In the genomic region with DNA sequence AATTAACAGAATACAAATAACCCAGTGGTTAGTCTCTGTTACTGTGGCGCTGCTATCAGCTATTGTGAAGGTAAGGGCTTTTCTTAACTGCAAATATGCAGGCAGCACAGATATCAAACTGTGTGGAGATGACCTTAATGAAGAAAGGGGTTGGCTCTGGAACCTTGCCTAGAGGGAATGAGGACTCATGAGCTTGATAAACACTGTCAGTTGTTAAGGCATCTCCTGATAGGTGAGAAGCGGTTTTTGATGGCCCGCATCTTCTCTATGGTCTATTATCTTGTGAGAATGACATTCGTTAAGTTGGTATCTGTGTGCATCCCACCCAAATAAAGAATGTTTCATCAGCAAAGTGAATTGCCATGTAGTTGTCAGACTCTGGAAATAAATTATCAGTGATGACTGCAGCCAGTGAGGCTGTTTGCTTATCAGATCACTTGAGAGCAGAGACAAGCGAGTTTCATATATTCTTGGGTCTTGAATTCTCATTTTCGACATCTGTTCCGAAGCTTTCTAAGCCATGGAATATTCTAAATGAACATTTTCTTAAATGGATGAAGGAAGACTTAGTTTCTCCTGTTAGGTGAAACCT, we compare ENCODE assay signal across 15 mouse cellular contexts. TPM values are rescaled to one million over a fixed set of nuclear protein-coding genes. Genes with fewer than 3 reads are reported as not detected.
A peak's percentile ranks its signal among the peaks of the same experiment; 100 is the strongest.
DNase-seq lines count a peak whose midpoint lies in the region; ATAC-seq and TF ChIP-seq lines count a peak whose summit lies in the region.
"Had no signal": no experiment of that assay in that cellular context is flagged by ENCODE, and none has a peak within 500 bp of the region (broad histone marks: within the 10 kb centered on the region; RNA-seq: fewer than 3 reads in every experiment).

No protein-coding gene starts in this region.

- H3K4me1 ChIP-seq in forebrain, embryonic 16.5 days (replicated peaks; ENCODE audit: control insufficient read depth, insufficient read depth, low read length): peaks cover 19% of the 10 kb centered on the region
- peaks cover 23% of the 10 kb centered on the region for H3K4me1 ChIP-seq in forebrain, embryonic 12.5 days
- H3K4me1 ChIP-seq in MEL (ENCODE audit: control insufficient read depth in 1 of 2, insufficient read depth in 2 of 2, low read length in 2 of 2): peaks cover 37 to 49% of the 10 kb centered on the region in 2 experiments
- H3K4me1 ChIP-seq in liver, embryonic 15.5 days (replicated peaks): peaks cover 16% of the 10 kb centered on the region

- no peak for TF ChIP-seq CTCF in layer of hippocampus, adult 2 months (conservative IDR thresholded peaks at IDR 0.05)
- TF ChIP-seq CTCF in MEL (IDR thresholded peaks at IDR 0.05 in 2 of 3, conservative IDR thresholded peaks at IDR 0.05 in 1 of 3; ENCODE audit: control insufficient read depth in 1 of 3, insufficient read depth in 1 of 3, low read depth in 2 of 3, low read length in 3 of 3, poor library complexity in 1 of 3, severe bottlenecking in 1 of 3): no peak

- no peak overlapping the region for H3K4me2 ChIP-seq in forebrain, embryonic 16.5 days (ENCODE audit: low read length)
- no peak overlapping the region for H3K4me2 ChIP-seq in forebrain, embryonic 12.5 days
- no peak overlapping the region for H3K4me2 ChIP-seq in liver, embryonic 15.5 days
- H3K4me2 ChIP-seq: limb, embryonic 13.5 days; midbrain, embryonic 12.5 days had no signal

- H3K9me3 ChIP-seq in forebrain, embryonic 16.5 days (ENCODE audit: control insufficient read depth, low read length): no peaks in the 10 kb centered on the region
- no peaks in the 10 kb centered on the region for H3K9me3 ChIP-seq in forebrain, embryonic 12.5 days
- H3K9me3 ChIP-seq in MEL (replicated peaks; ENCODE audit: insufficient read depth, low read length): no peaks in the 10 kb centered on the region
- no peaks in the 10 kb centered on the region for H3K9me3 ChIP-seq in liver, embryonic 15.5 days (replicated peaks)
- H3K9me3 ChIP-seq: limb, embryonic 13.5 days; midbrain, embryonic 12.5 days had no signal

- no peaks in the 10 kb centered on the region for H3K27me3 ChIP-seq in forebrain, embryonic 16.5 days (replicated peaks; ENCODE audit: control insufficient read depth, insufficient read depth, low read length)
- no peaks in the 10 kb centered on the region for H3K27me3 ChIP-seq in forebrain, embryonic 12.5 days
- no peaks in the 10 kb centered on the region for H3K27me3 ChIP-seq in MEL (ENCODE audit: control insufficient read depth in 1 of 2, insufficient read depth in 2 of 2, low read length in 2 of 2)
- H3K27me3 ChIP-seq in liver, embryonic 15.5 days: no peaks in the 10 kb centered on the region
- H3K27me3 ChIP-seq: limb, embryonic 13.5 days had no signal

- H3K79me2 ChIP-seq in MEL (ENCODE audit: control insufficient read depth, insufficient read depth, low read length, poor library complexity): peaks cover 46% of the 10 kb centered on the region

- no peak; the same call in 1 of the 2 replicates for TF ChIP-seq RAD21 in MEL (IDR thresholded peaks at IDR 0.05; ENCODE audit: low read depth, low read length)

- peak overlapping the region; percentile 41 for H3K27ac ChIP-seq in forebrain, embryonic 16.5 days (ENCODE audit: low read length)
- no peak overlapping the region for H3K27ac ChIP-seq in forebrain, embryonic 12.5 days
- peak overlapping the region; percentile 48; the same call in 1 of the 2 replicates for H3K27ac ChIP-seq in layer of hippocampus, adult 2 months
- H3K27ac ChIP-seq in MEL (ENCODE audit: control insufficient read depth, low read depth, low read length): peak overlapping the region; percentile 95
- H3K27ac ChIP-seq in liver, embryonic 15.5 days (replicated peaks): no peak overlapping the region
- H3K27ac ChIP-seq: limb, embryonic 13.5 days; midbrain, embryonic 12.5 days had no signal

- DNase-seq in layer of hippocampus, adult 2 months (ENCODE audit: low spot score in 2 of 2): no peak
- DNase-seq in layer of hippocampus, adult 18-20 months (ENCODE audit: low spot score in 2 of 2): no peak
- peak; percentile 97 for DNase-seq in MEL (ENCODE audit: low read depth, low spot score)
- DNase-seq: B cell, adult 2 months; cerebellum, adult 8-10 months; gastrocnemius, postnatal 14 days; thymus, postnatal 36 days had no signal

- 58% methylated on average over 7 of the region's 7 CpGs for WGBS in forebrain, embryonic 16.5 days
- WGBS in forebrain, embryonic 12.5 days: 80% methylated on average over 7 of the region's 7 CpGs
- 47% methylated on average over 7 of the region's 7 CpGs for WGBS in liver, embryonic 15.5 days (ENCODE audit: insufficient replicate concordance)

- no peak overlapping the region for H3K4me3 ChIP-seq in forebrain, embryonic 16.5 days (replicated peaks; ENCODE audit: low read length)
- H3K4me3 ChIP-seq in forebrain, embryonic 12.5 days (replicated peaks): no peak overlapping the region
- H3K4me3 ChIP-seq in layer of hippocampus, adult 2 months: no peak overlapping the region
- peak overlapping the region in 1 of 2 experiments; percentile 39; a peak in 2 of 4 replicates for H3K4me3 ChIP-seq in MEL (ENCODE audit: control insufficient read depth in 1 of 2, insufficient read depth in 1 of 2, low read depth in 2 of 2, low read length in 2 of 2)
- H3K4me3 ChIP-seq in liver, embryonic 15.5 days (replicated peaks): no peak overlapping the region
- H3K4me3 ChIP-seq: limb, embryonic 13.5 days; midbrain, embryonic 12.5 days had no signal

- no peak overlapping the region for H3K9ac ChIP-seq in forebrain, embryonic 16.5 days (replicated peaks; ENCODE audit: low read depth, low read length)
- no peak overlapping the region for H3K9ac ChIP-seq in forebrain, embryonic 12.5 days
- H3K9ac ChIP-seq in MEL (ENCODE audit: control insufficient read depth, low read depth, low read length, poor library complexity, severe bottlenecking): peak overlapping the region; percentile 40; the same call in 1 of the 2 replicates
- H3K9ac ChIP-seq in liver, embryonic 15.5 days: no peak overlapping the region
- H3K9ac ChIP-seq: limb, embryonic 13.5 days; midbrain, embryonic 12.5 days had no signal

- peak; percentile 99 to 100 for TF ChIP-seq EP300 in MEL (IDR thresholded peaks at IDR 0.05; ENCODE audit: low read depth in 1 of 2, low read length in 2 of 2)

- TF ChIP-seq POLR2A in MEL (IDR thresholded peaks at IDR 0.05; ENCODE audit: control insufficient read depth in 1 of 2, insufficient read depth in 1 of 2, low read depth in 1 of 2, low read length in 2 of 2, poor library complexity in 1 of 2): peak in 1 of 2 experiments; percentile 13; a peak in 1 of 4 replicates

- ATAC-seq in forebrain, embryonic 16.5 days: no peak
- ATAC-seq in forebrain, embryonic 12.5 days (ENCODE audit: low FRiP score): no peak
- peak; percentile 76 for ATAC-seq in liver, embryonic 15.5 days (ENCODE audit: insufficient read depth)
- no peak for ATAC-seq in inflammation-experienced regulatory T-cells, adult 6 months

- H3K36me3 ChIP-seq in forebrain, embryonic 16.5 days (ENCODE audit: control insufficient read depth, insufficient read depth): no peaks in the 10 kb centered on the region
- peaks cover 3% of the 10 kb centered on the region; the same call in 1 of the 2 replicates for H3K36me3 ChIP-seq in forebrain, embryonic 12.5 days (replicated peaks)
- H3K36me3 ChIP-seq in MEL (ENCODE audit: control insufficient read depth in 1 of 2, insufficient read depth in 2 of 2, low read length in 2 of 2): peaks cover 33 to 76% of the 10 kb centered on the region in 2 experiments
- H3K36me3 ChIP-seq in liver, embryonic 15.5 days (replicated peaks): no peaks in the 10 kb centered on the region
- H3K36me3 ChIP-seq: midbrain, embryonic 12.5 days had no signal

TF ChIP-seq in MEL, 35 proteins besides CTCF, POLR2A, EP300 and RAD21 (continues in another document):
- TF ChIP-seq GABPA (IDR thresholded peaks at IDR 0.05; ENCODE audit: low read depth, low read length) (no peak), ZKSCAN1 (IDR thresholded peaks at IDR 0.05; ENCODE audit: low read depth, low read length) (no peak), MAFK (IDR thresholded peaks at IDR 0.05; ENCODE audit: borderline replicate concordance, low read depth, low read length) (peak; percentile 88), USF2 (IDR thresholded peaks at IDR 0.05; ENCODE audit: borderline replicate concordance in 1 of 2, insufficient read depth in 1 of 2, low read depth in 1 of 2, low read length in 2 of 2) (no peak), UBTF (IDR thresholded peaks at IDR 0.05; ENCODE audit: borderline replicate concordance, insufficient read depth, low read depth, low read length) (no peak), USF1 (IDR thresholded peaks at IDR 0.05; ENCODE audit: low read depth, low read length) (no peak), ETS1 (IDR thresholded peaks at IDR 0.05; ENCODE audit: low read depth, low read length) (peak; percentile 99), SMC3 (IDR thresholded peaks at IDR 0.05; ENCODE audit: low read depth, low read length) (no peak), NELFE (IDR thresholded peaks at IDR 0.05; ENCODE audit: low read depth, low read length) (no peak), ZMIZ1 (IDR thresholded peaks at IDR 0.05; ENCODE audit: low read depth, low read length) (no peak; the same call in none of the 2 replicates), E2F4 (IDR thresholded peaks at IDR 0.05; ENCODE audit: borderline replicate concordance, low read depth, low read length) (no peak)

RNA-seq across cellular contexts. Expression of a gene that starts 32.6 kb away (rescaled TPM):
- 31.0 and 34.5 TPM in 2 replicates for polyA plus RNA-seq in forebrain, embryonic 16.5 days (2015; fragmentation: Nextera tagmentation; extraction: Ambion mirVana)
- 50.8 and 52.3 TPM in 2 replicates for polyA plus RNA-seq in forebrain, embryonic 12.5 days (2016; fragmentation: Nextera tagmentation; extraction: Ambion mirVana)
- 1 to 10 TPM; 7.1 to 7.9 TPM for total RNA-seq in layer of hippocampus, adult 2 months (2021)
- 1 to 10 TPM; 6.9 to 7.6 TPM for total RNA-seq in layer of hippocampus, adult 18-20 months (2021)
- total RNA-seq in MEL (2012; rRNA removed): not detected in 2 replicates
- polyA plus RNA-seq in MEL (2012; ENCODE audit: insufficient read depth in 1 of 2, insufficient read length in 2 of 2, low read depth in 1 of 2, low replicate concordance in 2 of 2, missing spikeins in 1 of 2): not detected
- polyA plus RNA-seq in liver, embryonic 15.5 days (2015; fragmentation: Nextera tagmentation; extraction: Ambion mirVana): 0.10 and 0.12 TPM in 2 replicates
- polyA plus RNA-seq in inflammation-experienced regulatory T-cells, adult 6 months (2017; shearing (Covaris generic)): not detected
- total RNA-seq: hematopoietic stem cell, adult 5-6 weeks had no signal
- polyA plus RNA-seq: spleen, adult 2 months had no signal

RNA-seq across cellular contexts. Expression of a gene that starts 37.9 kb away (rescaled TPM):
- 88.3 and 97.1 TPM in 2 replicates for polyA plus RNA-seq in forebrain, embryonic 16.5 days (2015; fragmentation: Nextera tagmentation; extraction: Ambion mirVana)
- 62.1 and 67.2 TPM in 2 replicates for polyA plus RNA-seq in forebrain, embryonic 12.5 days (2016; fragmentation: Nextera tagmentation; extraction: Ambion mirVana)
- 100 to 1,000 TPM; 113 to 115 TPM for total RNA-seq in layer of hippocampus, adult 2 months (2021)
- total RNA-seq in layer of hippocampus, adult 18-20 months (2021): 10 to 100 TPM; 94.5 to 95.9 TPM
- total RNA-seq in MEL (2012; rRNA removed): 10.2 and 16.4 TPM in 2 replicates
- polyA plus RNA-seq in MEL (2012; ENCODE audit: insufficient read depth in 1 of 2, insufficient read length in 2 of 2, low read depth in 1 of 2, low replicate concordance in 2 of 2, missing spikeins in 1 of 2): 10 to 100 TPM; 13.4 to 20.5 TPM
- 4.1 TPM in 2 replicates for polyA plus RNA-seq in liver, embryonic 15.5 days (2015; fragmentation: Nextera tagmentation; extraction: Ambion mirVana)
- 10 to 100 TPM; 11.0 to 19.2 (median 15.7) TPM for polyA plus RNA-seq in inflammation-experienced regulatory T-cells, adult 6 months (2017; shearing (Covaris generic))

Comparison
In these comparisons a context has a peak if more than half of its experiments do, and no peak if none do; other contexts are left out.
1. H3K27ac ChIP-seq: peak in forebrain, embryonic 16.5 days (single experiment), layer of hippocampus, adult 2 months (single experiment) and MEL (single experiment); none in forebrain, embryonic 12.5 days (single experiment) and liver, embryonic 15.5 days (single experiment).
2. RNA of a gene that starts 32.6 kb away (polyA plus RNA-seq): 50.8 to 52.3 TPM in forebrain, embryonic 12.5 days and 31.0 to 34.5 TPM in forebrain, embryonic 16.5 days; 0.10 to 0.12 TPM in liver, embryonic 15.5 days, not detected in MEL and not detected in inflammation-experienced regulatory T-cells, adult 6 months; every median in the first group is over 10 times any median in the second.